Mouse (Mus musculus): ENCODE data around the gene Clip4.

The Clip4 gene

DNA sequence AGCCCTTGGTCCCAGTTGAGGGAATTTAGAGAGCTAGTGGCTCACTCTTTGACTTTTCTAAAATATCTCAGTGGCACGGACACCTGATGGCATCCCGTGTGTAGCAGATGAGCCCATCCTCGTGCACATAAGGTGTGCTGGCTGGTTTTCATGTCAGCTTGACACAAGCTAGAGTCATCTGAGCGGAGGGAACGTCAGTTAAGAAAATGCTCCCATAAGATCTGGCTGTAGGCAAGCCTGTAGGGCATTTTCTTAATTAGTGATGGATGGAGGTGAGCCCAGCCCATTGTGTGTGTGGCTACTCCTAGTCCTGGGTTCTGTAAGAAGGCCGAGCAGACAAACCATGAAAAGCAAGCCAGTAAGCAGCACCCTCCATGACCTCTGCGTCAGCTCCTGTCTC lies 103.7 kb downstream of the Clip4 start:
- no peak for DNase-seq (ENCODE audit: extremely low spot score, low read depth, low spot score)

- no peak for DNase-seq (ENCODE audit: extremely low spot score, low read depth, low spot score)
Measured at GRCm38 (mm10) chr17:71872976-71873375, 104.7 kb downstream of the Clip4 start.

DNA sequence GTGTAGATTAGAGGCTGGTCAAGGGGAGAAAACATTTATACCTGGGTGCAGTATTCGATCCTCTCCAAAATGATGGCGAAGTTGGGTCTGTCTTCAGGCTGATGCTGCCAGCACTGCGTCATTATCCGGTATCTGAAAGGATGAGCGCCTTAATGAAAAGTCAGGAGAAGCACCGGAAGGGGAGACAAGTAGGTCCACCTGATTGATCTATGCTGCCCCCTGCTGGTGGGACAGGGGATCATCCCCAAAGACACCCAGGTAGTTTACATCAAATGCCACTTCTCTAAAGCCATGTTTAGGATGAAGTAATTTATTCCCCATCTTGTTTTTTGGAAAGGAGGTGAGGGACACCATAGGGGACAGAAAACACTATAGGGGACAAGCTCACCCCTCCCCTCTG lies 105.8 kb downstream of the Clip4 start:
- DNase-seq (ENCODE audit: extremely low spot score, low read depth, low spot score) = no peak

DNA sequence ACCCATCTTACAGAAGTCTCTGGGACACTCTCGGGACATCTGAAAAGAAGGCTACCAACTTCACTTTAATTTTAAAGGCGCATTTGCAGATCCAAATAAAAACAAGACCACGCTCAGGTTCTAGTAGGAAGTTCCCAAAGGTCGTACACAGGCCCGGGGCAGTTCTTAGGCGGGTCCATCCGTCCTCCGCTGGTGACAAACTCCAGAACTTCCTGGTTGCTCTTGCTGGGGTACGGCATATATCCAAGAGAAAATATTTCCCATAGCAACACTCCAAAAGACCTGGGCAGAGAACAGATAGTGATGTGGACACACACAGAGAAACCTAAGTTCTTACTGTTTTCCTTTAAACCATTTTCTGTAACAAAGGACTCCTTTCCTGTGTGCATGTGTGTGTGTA lies 106.5 kb downstream of the Clip4 start:
- DNase-seq (ENCODE audit: extremely low spot score, low read depth, low spot score) = no peak

DNA sequence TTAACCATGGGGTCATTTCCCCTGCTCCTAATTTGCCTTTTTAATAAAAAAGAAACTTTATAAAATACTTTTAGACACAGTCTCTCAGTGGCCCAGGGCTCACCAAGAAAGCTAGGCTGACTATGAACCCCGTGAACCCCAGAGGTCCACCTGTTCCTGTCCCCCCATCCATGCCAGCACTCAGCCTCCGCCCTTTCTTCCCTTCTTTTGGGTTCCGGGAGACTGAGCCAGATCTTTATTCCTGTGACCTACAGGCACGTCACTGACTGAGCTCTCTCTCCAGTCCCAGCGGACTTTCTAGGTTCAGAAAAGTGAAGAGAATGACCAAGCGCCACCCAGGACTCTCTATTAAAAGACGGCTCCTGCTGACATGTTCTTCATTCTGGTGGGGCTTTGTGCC lies 107.2 kb downstream of the Clip4 start:
- no peak for DNase-seq (ENCODE audit: extremely low spot score, low read depth, low spot score)

DNA sequence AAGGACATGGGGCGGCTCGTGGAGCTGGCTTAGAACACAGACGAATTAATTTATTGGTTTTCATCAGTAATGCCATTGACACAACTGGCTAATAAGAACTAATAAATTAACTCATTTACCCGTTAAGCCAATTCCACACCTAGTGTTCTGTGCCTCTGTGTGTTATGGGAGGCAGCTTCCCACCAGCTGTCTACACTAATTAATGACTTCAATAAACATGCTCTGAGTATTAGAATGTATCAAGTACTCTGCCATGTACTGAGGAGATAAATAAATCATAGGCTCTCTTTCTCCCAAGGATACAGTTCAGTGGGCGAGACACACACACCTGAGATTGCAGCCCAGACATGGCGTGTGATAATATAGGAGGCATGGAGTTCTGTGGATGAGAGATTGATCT lies 113.1 kb downstream of the Clip4 start:
- DNase-seq (ENCODE audit: extremely low spot score, low read depth, low spot score) = no peak

- no peak for DNase-seq (ENCODE audit: extremely low spot score, low read depth, low spot score)
Measured at GRCm38 (mm10) chr17:71909107-71909506, 140.8 kb downstream of the Clip4 start.

DNA sequence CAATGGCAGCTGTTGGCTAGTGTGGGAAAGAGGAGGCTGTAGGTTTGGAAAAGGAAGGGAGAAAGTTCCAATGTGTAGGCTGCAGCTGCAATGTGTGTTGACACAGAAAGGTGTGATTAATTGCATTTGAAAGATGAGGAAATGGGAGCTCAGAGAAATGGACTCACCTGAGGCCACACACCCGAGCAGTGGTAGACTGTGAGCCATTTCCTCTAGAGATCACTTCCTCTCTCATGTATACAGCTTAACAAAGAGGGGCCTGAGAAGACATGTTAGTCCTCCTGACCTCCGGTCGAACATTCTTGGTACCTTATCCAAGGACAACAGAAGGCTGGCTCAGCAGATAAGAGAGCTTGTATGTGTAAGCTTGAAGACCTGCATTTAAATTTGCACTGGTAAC lies 144.9 kb downstream of the Clip4 start:
- DNase-seq (ENCODE audit: extremely low spot score, low read depth, low spot score) = no peak

All from hindlimb bud, embryonic 11.5 days (tissue).